Mouse (Mus musculus) MEL (cell line): ENCODE measurements around the gene Cmpk1.

Source experiments
- MAX ChIP-seq: IDR thresholded peaks from 2 replicates; pipeline ENCODE4 v1.6.1; 2011; ENCODE audit warnings: low read length, improper control_type of control experiment
- POLR2A ChIP-seq, 2 experiments: IDR thresholded peaks; 2 replicates each; pipeline ENCODE4 v1.6.1; 2011 to 2012; ENCODE audit warnings: low read length in 2 of 2, mild to moderate bottlenecking in 2 of 2, control low read depth in 1 of 2, improper control_type of control experiment in 1 of 2, low read depth in 1 of 2, moderate library complexity in 1 of 2; ENCODE audit not compliant: control insufficient read depth in 1 of 2, insufficient read depth in 1 of 2, poor library complexity in 1 of 2
- USF1 ChIP-seq: IDR thresholded peaks from 2 replicates; pipeline ENCODE4 v1.6.1; 2014; ENCODE audit warnings: low read depth, mild to moderate bottlenecking, inconsistent platforms, low read length, improper control_type of control experiment, moderate library complexity

DNA sequence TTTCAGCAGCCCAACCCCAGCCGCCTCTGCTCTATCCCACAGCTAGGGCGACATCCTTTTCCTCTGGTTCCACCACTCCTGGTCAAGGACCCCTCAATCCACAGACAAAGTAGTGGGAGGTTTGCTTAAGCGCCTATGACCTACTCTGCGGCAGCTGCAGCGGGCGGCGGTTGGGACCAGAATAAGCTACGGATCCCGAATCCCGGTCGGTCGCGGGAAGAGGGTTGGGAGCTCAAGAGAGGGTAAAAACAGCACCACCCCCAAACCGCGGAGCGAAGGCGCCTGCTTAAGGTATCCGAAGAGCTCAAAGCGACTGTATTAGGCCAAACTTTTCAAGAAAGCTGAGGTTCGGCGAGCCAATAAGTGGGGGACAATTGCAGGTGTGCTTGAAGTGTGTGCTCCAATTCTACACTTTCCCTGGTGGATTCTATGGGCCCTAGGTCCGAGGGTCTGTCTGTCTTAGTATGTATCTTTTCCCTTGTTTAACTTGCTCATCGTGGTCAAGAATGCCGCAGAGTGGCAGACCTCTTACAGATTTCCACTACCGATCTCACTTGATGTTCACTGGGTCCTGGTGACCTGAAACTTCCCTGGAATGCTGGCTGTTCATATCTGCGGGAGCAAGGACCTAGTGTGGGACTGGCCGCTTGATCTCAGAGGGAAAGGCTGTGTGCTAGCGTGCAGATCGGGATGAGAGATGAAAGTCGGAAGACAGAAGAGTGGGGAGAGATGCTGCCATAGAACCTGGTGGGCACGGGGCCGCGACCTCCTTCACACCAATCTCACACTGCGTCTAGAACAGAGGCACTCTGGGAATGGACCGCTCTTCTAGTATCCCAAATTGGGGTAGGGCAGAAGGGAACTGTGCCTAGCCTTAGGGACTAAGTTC, 74.1 kb downstream of the Cmpk1 start:
- TF ChIP-seq MAX = no peak
- no peak for TF ChIP-seq USF1
- TF ChIP-seq POLR2A (IDR thresholded peaks at IDR 0.05; ENCODE audit: control insufficient read depth in 1 of 2, insufficient read depth in 1 of 2, low read depth in 1 of 2, low read length in 2 of 2, poor library complexity in 1 of 2) = no peak
